Mouse (Mus musculus) naive thymus-derived CD4-positive, alpha-beta T cell, adult 5 months (primary cell): ENCODE measurements around the gene Nkx2-4. TPM values are rescaled to one million over a fixed set of nuclear protein-coding genes. Genes with fewer than 3 reads are reported as not detected.

ENCODE experiments used
- polyA plus RNA-seq: library from polyadenylated mRNA; unstranded; fragments of 100-300 nt; shearing (Covaris generic); gene quantifications from one replicate; pipeline ENCODE4 v1.2.1, GENCODE M21; 2017

Nkx2-4 gene
- polyA plus RNA-seq: not detected

GRCm38 (mm10) chr2:147085072-147085870 lies at the start of gene Nkx2-4:
TSS of gene Nkx2-4 (minus strand) at chr2:147085445.

Other genes starting within 250 kb of the Nkx2-4 start
- gene Kiz, start 229.6 kb downstream of the Nkx2-4 start, polyA plus RNA-seq: 23.4 TPM
- gene Xrn2, start 72.4 kb downstream of the Nkx2-4 start, polyA plus RNA-seq: 195 TPM
- gene Nkx2-2, start 108.8 kb upstream of the Nkx2-4 start, polyA plus RNA-seq: not detected